Mouse (Mus musculus): ENCODE measurements at regions not wholly inside any gene's neighbourhood (a gene's known extent, or its start where the extent isn't known, plus 50 kb on each side); places are given as distances from the start of the nearest gene placed in this dataset.
A peak's percentile ranks its signal among the peaks of the same experiment; 100 is the strongest.

DNA sequence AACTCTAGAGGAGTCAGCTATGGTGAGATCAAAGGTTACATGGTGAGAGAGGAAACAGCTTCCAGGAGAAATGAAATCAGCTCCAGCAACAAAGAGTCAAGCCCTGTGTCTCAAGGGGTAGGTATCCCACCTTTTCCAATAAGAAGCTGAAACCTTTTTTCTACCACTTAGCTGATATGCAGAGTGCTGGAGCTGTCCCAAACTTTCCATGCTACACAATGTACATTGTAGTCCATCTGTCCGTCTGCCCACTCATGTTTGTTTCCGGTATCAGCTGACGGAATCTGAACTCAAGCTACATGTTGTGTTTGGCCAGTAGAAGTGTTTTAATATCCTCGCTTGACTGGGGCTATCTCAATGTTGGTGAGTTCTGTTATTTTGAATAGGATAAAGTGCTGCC lies 83.6 kb upstream of the Ngf start:
- DNase-seq = no peak

DNA sequence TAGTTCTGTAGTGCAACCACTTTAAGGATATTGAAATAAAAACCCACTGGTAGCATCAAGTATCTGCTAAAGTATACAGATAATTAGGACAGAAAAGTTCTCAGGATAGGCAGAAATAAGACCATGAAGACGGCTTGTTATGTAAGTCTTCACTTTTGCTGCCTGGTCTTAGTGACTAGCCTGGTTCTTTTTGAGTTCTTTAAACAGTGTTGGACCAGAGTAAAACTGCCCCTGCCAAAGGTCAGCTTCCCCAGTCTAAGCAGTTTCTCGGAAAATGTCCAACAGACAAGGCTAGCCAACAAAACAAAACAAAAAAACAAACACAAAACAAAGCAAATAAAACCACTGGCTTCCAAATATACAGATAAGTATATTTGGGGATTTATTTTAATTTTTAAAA lies 85.1 kb upstream of the Ngf start:
- no peak for DNase-seq

DNA sequence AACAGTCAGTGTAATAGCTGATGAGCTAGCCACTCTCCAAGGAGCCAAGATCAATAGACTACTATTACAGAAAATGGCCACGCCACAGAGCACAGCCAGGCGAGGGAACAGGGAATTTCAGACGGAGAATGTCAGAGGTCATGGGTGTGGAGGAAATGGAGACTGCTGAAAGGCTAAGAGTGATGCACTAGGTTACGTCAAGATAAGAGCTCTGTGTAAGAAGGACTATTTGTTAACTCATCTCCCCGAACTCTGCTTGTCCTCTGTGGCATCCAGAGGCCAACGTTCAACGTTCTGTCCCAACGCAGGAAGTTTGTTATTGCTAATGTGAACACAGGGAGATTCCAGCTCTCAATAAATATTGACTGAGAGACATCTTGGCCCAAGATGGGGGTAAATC lies 86.0 kb upstream of the Ngf start:
- DNase-seq = no peak

DNA sequence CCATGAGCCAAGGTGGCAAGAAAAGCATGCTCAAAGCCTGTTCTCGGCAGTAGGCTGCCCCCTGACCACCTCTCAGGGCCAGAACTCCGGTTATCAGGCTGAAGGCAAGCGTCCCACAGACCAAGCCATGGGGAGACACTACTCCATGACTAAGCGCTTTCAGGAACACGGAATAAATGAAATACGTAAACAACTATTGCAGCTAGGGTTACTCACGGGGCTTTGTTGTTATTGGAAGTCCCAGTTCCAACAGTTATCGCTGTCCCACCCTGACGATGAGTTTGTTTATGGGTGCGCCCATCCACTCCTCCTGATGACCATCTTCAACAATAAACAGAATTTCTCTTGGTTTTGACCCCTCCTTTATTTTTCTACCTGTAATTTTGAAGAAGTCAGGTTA lies 88.0 kb upstream of the Ngf start:
- DNase-seq = no peak

DNA sequence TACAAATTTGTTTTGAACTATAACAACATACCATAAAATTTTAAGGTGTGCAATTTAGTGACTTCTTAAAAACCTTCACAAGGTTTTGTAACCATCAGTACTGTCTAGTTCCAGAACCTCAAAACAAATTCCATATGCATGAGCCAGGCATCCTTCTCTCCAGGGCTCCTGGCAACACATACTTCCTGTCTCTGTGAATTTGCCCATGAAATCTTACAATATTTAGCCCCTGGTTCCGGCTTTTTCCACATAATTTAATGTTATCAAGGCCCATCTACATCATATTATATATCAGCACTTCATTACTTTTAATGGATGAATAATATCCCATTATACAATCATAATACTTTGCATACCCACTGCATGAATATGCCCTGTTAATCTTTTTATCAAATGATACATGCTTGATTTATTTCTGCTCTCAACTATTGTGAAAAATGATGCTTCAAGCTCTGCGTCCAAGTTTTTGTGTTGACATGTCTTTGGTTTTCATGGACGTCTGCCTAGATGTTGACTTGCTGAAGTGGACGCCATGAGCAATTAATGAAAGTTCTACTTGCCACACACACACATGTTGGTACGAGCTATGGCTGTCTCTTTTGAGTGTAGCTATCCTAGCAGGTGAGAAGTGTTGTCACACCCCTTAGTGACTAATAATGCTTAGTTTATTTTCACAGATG lies 95.2 kb upstream of the Ngf start:
- no peak for DNase-seq

DNA sequence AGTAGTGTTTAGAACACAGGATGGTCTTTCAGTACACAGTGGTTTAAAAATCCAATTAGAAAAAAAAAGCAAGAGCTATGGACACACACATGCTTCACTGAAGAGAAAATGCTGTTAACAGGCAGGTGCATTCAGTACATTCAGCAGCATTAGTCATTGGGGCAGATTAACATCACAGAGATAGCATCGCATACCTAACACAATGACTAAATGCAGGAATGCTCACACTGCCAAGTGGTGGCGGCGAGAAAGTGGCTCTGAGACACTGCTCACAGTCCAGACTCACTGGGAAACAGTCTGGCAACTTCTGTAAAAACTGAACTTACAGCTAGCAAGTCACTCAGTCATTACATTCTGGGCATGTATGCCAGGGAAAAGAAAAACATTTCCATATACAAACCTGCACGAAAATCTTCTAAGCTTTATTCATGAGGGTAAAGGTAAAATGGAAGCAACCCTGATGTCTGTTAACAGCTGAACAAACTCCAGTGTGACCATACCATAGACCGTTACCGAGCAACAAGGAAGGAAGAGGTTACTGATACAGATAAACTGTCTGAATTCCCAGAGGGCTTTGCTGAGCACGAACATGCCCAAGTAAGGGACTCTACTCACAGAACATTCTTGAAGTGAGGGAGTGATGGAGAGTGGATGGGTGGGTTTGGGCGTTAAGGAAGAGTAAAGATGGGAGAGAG lies 97.4 kb upstream of the Ngf start:
- no peak for DNase-seq

DNA sequence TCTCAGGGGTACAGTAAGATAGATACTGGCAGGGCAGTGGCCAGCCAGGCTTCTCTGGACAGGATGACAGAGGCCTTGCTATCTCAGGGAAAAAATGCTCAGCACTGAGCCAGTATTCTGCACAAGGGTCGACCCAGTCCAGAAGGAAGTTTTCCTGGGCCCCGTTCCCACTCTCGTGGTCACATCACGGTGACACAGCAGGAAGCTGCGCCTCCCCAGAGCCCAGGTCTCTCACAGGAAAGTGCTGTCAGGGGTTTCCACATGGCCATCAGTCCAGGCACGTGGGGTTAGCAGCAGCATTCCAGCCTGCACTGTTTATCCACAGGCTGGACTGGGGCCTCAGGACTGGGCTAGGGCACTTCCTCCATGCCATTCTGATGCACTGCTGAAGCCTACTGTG lies 103.5 kb upstream of the Ngf start:
- no peak for DNase-seq

DNA sequence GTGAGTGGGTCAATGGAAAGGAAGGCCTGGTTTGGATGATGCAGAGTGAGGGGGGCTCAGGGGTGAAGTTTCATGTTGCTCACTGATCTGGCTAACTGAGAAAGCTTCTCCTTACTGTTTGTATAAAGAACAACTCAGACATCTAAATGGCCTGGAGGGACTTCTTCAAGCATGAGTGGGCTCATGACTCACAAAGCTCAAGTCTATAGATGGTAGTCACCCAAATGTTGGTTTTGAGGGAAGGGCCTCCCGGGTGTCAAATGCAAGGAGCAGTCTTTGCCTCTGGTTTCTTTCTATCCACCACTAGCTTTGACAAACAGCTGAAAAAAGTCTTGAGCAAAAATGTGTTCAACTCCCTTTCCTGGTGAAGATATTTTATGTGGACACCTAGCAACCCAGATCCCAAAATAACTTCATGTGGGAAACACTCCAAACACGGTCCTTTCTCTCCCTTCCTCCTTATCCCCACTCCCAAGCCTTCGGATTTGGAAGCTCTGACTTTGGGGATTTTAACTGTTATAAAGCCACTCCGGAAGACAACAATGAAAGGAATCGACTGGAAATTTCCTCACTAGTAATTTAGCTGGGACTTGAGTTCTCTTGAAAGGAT lies 105.3 kb upstream of the Ngf start:
- no peak for DNase-seq

DNA sequence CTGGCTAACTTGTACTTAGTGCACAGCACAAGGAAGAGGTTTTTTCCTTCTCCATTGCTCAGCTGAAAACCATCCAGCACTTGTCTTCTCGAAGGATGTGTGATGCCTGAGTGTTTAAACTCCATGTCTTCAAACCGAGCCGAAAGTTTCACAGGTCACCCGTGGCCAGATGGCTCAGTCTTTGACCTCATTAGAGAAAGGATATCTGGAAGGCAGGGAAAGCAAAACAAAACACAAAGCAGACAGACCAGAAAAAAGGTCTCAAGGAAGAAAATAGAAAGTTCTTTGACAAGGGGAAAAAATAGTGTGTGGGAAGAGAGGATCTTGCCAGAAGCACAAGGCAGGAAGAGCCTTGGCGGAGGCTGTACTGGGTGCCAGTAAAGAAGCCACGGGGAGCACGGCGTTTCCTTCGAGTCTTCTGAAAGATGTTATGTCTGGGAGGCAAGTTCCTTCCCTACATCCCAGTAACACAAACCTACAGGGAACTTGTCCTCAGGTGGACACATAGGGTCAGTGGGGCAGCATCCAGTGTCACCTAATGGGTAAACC lies 108.9 kb upstream of the Ngf start:
- DNase-seq = no peak

DNA sequence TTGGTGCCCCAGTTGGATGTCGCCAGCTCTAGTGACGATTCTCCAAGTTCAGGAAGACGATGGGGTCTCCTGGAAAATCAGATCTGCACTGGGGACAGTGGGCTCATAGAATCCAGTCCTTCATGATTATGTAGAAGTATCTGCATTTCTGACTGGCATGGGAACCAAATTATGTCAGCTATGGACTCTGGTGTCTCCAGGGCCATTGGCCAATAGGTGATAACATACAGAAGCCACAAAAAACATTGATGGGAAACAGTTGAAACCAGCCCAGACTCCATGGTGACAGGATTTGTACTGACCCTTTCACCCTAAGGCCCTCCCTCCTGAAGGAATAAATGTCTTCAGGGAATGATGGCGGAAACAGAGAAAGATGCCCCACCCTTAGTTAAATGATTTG lies 110.9 kb upstream of the Ngf start:
- DNase-seq = no peak

DNA sequence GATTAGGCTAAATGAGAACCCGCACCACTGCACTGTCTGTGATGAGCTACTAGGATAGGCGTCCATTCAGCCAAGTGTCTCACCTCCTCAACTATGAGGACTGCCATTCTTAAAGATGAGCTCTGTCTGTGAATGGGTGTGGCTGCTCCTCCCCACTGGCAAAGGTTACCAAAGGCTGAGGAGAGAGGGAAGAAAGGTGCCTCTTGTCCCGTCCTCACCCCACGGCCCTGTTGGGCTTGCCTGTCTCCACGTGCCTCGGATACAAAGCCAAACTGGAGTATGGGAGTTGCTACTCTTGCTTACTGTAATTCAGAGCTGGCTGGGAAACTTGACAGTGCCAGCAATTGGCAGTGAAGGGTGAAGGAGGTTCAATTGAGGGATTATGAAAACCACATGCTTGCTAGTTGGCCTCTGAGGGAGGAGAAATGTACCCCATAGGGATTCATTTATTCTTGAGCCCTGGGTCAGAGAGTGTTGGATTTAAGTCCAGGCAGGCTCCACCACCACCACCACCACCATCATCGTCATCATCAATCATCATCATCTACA lies 112.6 kb upstream of the Ngf start:
- DNase-seq = no peak

DNA sequence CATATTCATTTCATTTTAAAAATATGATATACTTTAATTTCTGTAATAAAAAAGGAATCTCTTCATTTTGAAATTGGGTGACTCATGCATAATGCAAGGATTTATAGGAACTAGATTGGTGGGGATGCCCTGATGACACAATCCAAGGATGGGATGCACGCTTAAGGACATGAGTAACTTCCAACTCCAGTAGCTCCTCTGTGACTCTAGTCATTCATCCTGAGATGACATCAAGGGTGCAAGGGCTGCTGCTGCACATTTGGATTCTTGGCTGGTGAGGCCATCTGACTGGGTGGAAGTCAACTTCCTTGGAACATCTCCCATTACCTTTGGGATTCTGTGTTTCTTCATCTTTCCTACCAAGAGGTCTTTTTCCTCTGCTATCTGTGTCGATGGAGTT lies 114.4 kb upstream of the Ngf start:
- no peak for DNase-seq

DNA sequence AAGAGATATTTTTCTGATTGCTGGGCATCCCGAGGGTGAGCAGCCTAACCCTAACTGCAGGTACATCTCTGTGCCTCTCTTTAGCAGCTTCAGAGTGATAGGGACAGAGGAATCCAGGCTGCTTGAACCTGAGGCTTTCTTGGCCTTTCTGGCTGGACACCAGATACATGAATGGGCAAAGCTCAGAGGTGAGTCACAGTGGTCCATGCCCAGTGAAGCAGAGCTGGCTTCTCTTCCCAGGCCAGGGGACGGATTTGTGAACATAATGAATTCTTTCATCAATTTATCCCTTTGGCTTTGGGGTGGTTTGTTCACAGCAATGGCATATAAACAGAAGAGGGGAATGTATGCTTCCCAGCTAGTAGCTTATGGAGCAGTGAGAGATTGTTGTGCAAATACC lies 114.9 kb upstream of the Ngf start:
- DNase-seq = no peak

DNA sequence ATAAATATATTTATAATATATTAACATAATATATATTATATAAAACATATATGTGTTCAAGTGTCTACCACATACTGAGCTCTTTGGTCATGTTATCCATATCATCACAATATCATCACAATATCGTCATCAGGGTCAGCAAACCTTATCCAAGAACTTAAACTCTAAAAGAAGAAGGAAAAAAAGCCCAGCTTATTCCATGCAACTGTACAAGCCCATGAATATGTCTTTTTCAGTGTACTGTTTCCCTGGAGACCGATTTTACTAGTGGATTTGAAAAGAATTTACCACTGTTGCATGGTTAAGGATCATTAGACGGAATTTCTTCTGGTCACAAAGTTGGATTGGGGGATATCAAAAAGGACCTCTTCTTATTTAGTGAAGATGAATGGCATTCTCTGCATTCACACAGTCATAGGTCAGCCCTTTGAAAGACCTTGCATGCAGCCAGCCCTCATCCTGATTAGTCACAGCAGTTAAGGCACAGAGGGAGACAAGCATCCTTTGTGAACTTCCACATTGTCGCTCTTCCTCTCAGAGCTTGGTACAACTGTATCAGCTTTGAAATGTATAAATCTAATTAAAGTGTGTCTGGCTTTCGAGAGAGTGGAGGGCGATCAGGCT lies 116.3 kb upstream of the Ngf start:
- no peak for DNase-seq

DNA sequence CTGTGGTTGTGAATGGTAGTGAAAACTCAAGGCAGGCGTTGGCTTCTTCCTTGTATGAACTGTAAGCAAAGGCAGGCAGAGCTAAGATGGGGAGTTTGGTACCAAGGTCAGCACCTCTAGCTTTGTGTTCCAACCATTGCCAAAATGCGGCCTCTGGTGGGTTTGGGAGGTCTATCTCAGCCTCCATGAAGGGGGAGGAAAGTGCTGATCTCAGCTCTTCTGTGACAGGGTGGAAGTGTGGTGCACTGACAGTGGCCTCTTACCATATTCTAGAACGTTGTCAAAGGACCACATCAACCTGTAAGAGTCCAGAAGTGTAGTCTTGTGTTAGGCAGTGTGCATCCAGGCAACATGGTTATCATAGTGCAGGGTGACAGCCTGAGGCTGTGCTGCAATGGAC lies 123.6 kb upstream of the Ngf start:
- no peak for DNase-seq

DNA sequence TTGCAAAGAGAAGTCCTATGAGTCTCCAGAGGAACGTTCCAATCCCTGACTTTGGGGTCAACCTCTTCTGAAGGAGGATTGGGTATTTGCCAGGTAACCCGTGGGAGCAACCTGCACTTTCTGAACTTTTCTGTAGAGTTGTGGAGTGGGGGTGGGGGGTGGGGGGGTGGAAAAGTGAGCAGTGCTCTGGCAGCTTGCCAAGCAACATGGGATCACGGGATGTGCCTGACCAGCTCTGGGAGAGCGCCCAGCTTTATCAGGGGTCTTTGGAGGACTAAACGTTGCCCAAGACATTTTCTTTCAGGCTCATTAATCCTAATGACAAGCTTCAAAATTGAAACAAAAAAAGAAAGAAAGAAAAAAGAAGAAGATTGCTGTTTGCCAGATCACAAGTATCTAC lies 124.4 kb upstream of the Ngf start:
- DNase-seq = no peak

DNA sequence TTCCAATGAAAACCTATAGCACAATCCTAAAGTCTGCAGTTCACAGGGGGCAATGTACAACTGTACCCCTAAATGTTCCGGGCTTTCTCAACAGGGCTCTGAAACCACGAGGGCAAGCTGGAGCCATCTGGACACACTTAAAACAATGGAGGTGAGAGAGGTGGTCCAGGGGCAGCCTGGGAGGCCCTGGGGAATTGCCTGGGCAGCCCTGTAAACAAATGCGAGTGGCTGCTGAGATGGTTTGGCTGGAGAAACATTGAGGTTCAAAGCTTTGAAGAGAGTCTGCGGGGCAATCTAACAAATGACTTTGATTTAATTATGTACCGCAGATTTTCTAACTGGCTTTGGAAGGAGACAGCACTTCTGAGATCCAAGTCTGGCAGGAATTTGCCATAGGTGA lies 129.0 kb upstream of the Ngf start:
- DNase-seq = no peak

DNA sequence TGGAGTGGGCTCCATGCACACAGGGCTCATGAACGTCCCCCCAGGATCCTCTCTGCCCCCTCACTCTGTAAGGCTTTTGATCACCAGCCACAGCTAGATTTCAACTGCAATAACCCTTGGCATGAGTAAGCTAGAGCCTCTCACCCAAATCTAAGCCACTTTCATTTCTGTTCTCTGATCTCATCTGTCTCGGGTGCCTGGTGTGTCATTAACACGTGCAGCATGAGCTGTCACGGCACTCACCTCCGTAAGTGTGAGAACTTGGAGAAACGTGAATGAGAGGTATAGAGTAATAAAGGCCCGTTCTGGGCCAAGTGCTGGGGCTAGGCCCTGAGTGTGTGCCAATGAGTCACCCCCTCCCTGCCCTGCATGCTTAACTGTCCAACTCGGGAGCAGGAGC lies 131.8 kb upstream of the Ngf start:
- DNase-seq = no peak

DNA sequence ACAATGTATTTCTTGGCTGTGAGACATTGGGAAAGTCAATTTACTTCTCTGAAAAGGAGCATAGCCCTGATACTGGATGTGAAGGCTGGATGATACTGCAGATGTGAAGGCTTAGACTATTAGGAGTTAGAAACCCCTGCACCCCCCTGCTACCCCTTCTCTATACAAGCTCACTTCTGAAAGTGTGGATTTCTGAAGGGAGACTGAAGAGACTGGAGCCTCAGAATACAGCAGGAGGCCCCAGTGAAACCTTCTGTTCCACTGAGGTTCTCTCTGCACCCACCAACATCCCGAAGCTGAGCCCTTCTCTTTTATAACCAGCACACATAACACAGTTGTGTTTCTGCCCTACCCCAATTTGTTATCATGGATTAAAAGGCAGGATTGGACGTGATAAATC lies 131.7 kb upstream of the Vangl1 start:
- no peak for DNase-seq

DNA sequence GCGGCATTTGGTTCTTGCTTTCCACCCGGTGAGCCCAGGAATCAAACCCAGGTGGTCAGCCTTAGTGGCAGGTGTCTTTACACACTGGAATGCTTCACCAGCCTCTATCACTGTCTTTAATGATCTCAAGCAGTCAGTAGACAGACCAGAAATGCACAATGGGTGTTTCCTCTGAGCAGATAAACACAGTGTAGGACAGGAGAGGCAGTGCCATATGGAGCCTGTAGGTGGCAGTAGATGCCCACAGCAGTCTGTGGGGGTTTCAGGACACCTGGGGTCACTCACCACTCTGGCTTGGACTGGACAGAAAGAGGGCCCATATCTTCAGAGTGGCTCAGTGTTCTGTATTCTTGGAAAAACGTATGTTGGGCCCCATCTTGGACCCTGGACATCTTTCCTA lies 130.7 kb upstream of the Vangl1 start:
- peak; percentile 12 to 37 for DNase-seq

DNA sequence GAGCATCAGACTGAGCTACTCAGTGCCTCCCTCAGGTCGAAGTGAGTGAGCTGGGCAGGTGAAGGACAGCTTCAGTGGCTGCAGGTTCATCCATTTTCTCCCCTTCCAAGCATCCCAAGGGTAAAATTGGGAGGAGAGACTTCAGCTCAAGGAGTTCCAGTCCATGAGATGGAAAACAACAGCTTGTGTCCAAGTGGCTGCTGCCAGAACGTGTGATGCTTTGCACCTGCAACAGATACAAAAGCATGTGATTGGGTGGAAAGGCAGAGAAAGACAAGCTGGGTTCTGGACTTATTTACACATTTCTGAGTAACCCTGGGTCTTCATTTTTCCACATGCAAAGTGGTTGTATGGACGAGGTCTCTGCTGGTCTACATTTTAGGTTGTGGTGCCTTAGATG lies 127.7 kb upstream of the Vangl1 start:
- DNase-seq = no peak

DNA sequence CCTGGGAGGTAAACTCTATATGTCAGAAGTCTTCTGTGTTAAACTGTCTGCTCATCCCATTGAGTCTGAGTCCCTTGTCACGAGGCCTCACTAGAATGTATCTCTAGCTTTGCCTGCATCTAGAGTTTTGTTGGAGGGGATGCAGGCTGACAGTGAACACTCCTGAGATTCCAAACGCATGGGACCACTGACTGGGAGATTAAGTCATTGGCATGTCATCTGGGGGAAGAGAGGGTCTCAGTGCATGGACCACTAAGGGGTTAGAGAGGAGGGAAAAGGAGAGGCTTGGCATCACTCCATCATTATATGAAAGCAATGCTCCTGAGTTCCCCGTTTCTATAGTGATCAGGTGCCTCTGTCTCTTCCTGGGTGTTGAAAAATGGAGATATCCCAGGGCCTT lies 114.8 kb upstream of the Vangl1 start:
- DNase-seq = no peak

DNA sequence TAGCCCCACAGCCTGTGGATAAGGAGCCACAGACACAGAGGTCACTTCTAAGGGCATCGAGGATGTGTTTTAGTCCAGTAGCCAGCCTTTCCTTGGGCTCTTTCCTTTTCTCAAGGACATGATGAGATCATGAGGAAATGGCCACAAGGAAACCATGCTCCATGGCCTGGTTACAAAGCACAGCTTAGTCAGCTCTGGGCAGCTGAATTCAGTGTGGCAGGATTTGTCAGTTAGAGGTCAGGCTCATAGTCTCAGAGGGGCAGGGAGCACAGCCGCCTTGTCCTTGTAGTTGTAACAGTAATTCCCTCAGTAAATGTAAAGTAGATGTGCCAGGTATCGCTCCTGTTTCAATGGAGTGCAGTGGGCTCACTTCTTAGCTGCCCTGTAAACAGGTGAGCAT lies 111.7 kb upstream of the Vangl1 start:
- no peak for DNase-seq

All from cerebellum, postnatal 25 days (tissue).